Mouse (Mus musculus) embryo, embryonic 11.5 days (tissue): Measurements from ENCODE around the gene 2700097O09Rik.
"Not testable (repeated sequence)": the region's sequence is repeated elsewhere in the genome, so short reads cannot be mapped to it uniquely, and the experiment has no call there.

Source experiments
- DNase-seq: peaks from one replicate; pipeline ENCODE4 v3.0.0-alpha.2; 2012; ENCODE audit warnings: low read depth, low spot score

The 2700097O09Rik gene

DNA sequence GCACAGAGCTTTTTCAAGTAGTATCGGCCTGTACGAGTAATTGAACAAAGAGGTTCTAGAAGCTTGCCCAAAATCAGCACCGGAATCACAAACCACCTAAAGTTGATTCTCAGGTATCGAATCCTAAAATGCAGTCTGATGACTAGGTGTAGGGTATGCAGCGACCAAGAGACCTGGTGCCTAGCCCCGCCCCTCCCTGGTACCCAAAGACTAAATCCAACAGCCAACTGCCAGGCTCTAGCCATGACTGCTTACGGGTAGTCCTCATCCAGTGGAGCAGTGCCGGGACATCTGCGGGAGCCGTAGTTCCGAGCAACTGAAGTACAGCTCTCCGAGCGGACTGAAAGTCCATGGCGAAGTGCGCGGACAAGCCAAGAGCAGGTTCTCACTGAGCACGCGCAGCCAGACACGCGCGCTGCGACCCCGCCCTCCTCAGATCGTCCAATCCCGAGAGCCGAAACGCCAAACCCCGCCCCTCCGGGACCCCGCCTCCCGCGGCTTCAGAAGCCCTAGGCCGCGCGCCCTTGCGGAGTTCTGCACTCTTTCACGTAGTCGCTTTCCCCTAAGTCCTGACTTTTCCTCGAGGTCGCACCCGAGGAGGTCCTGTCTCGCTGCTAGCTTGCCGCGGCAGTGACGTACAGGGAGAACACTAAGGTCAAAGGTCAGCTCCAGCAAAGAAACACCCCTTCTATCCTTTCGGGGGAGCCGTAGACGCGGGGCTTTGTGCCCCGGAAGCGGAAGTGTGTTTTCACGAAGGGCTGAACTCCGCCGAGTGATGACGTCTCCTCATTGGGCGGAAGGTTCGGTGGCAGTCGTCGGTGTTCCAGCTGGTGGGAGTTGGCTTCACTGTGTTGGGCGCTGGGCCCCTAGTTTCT is at the start of gene 2700097O09Rik, which contains the start of gene Srp54a:
Gene 2700097O09Rik, minus strand, starts transcription at position 385 of the 875 bp plus-strand sequence.
Gene Srp54a, plus strand, starts transcription at position 537 of the 875 bp plus-strand sequence.
- DNase-seq: peak; percentile 92

DNA sequence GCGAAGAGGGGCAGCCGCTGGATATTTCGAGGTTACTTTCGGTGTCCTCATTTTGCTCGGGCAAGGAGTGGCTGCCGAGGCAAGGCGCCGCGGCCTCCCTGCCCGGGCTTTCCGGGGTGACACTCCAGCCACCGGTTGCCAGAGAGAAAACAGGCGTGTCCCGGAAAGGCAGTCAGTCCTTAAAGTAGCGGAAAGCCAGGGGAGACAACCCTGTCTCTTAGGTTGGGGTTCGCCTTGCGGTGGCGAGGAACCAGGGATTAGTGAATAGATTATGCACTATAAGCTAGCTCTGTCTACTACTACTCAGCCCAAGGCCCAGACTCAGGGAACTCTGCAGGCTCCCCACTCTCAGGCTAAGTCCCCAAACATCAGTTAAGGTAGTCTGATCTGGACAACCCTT is 44.8 kb upstream of the 2700097O09Rik start:
- DNase-seq: not testable (repeated sequence)

DNA sequence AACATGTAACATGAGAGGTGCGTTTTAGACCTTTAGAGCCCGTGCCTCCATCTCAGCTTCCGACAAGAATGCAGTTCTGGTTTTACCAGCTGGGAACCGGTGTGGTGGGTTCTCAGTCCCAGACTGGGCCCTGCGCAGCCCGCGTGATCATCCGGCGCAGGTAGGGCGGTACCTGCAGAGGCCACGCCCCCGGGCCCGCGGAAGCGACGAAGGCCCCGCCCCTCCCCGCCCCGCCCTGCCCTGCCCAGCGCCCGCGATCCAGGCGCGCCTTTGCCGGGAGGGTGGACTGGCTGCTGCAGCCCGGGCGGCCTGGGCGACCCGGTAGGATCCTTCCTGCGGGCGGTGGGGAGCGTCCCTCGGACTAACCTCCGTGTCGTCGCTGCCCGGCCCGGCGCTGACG is 44.3 kb upstream of the 2700097O09Rik start, which contains the start of gene Fam177a:
Gene Fam177a, plus strand, starts transcription at position 228 of the 400 bp plus-strand sequence.
- not testable (repeated sequence) for DNase-seq

DNA sequence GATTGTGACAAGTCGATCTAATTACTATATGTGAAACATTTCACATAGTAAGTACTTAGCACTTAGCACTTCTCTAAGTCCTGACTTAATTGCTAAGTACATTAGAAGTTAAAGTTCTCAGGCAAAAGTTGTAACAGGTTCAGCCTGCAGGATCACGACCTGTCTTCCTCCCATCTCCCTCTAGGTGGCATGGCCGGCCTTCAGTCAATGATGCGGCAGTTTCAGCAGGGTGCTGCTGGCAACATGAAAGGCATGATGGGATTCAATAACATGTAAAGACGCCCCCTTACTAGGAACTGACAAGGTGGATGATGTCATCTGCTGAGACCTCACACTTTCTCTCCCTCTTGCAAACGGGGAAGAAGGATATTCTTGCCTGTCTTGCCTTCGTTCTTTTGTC is 32.7 kb upstream of the 2700097O09Rik start:
- not testable (repeated sequence) for DNase-seq

DNA sequence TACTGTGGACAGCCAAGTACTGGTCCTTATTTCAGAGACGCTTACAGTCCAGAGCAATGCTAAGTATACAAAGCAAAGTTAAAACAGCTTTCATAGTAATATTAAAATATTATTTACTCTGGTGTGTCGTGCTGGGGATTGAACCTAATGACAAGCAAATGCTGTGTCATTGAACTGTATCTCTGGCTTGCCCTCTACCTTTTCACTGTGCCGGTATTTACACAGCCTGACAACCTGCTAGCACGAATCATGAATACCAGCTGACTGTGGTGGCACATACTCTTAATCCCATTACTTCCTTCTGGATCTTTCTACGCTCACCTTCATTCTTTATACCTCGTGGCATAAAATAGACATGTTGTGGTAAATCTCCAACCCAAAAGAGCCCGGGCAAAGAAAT is 12.2 kb upstream of the 2700097O09Rik start:
- not testable (repeated sequence) for DNase-seq

DNA sequence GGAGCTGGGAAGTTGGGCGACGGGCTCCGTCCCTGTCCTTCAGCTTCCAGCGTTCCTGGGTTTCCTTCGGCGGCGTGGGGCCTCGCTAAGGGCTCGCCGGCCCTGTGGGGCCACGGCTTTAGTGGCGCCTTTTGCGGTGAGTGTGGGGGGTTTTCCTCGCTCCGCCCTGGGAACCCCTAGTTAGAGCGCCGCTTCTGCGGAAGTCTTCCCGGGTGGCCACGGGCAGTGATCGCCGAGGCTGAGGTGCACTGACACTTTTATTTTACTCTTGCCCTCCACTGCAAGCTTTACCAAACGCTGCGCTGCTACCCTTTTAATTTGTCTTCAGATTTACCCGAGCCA is 662 bp upstream of the 2700097O09Rik start:
- not testable (repeated sequence) for DNase-seq

DNA sequence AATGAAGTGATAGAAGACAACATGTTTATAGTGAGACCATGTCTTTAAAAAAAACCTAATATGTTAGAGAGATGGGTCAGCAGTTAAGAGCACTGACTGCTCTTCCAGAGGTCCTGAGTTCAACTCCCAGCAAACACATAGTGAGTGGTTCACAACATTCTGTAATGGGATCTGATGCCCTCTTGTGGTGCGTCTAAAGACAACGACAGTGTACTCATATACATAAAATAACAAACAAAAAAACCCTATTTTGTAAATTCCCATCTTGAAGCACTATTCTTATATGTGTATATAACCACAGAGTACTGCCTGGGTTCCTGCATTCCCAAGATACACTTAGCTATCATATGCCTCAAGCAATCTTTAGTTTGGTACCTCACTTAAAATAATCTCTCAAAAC is 1.2 kb downstream of the 2700097O09Rik start:
- DNase-seq: not testable (repeated sequence)

DNA sequence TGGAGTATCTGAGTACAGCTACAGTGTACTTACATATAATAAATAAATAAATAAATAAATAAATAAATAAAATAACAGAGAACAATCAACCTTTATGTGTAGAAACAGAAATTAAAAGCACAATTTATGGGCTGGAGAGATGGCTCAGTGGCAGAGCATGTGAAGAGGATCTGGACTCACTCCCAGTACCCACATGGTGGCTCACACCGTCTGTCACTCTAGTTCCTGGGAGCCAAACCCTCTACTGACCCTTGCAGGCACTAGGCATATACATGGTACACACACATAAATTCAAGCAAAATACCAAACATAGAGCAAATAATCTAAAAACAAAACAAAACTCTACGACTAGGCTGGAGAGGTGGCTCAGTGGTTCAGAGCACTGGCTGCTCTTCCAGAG is 4.6 kb downstream of the 2700097O09Rik start:
- no peak for DNase-seq

DNA sequence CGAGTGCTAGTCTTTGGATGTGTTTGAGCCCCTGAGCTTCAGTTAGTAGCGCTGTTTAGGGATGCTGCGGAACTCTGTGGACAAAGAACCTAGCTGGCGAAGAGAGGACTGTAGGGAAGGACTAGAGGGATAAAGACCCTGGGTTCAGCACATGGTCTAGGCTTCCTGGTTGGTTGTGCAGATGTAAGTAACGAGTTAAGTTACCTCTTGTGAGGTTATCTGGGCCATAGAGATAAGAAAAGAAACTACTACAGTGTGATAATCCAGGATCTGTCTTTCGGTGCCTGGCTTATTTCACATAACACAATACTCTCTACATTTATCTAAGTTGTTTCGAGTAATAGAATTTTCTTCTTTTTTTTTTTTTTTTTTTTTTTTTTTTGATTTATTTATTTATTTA is 6.2 kb downstream of the 2700097O09Rik start:
- DNase-seq: no peak

DNA sequence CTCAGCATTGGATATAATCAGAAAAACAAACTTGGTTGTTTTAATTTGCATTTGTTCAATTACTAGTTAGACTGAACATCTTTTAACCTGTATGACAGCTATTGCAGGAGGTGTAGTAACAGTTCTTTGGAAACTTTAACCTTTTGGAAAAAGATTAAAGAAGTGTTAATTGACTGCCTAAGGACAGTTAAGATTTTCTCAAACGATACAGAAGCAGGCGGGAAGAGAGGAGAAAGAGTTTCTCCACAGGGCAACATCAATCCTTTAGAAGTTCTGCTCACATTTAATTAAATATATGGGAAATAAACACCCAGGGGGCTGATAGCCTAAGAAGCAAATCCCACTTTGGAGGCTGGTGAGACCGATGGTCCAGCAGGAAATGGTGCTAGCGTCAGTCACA is 7.4 kb downstream of the 2700097O09Rik start:
- DNase-seq: no peak

DNA sequence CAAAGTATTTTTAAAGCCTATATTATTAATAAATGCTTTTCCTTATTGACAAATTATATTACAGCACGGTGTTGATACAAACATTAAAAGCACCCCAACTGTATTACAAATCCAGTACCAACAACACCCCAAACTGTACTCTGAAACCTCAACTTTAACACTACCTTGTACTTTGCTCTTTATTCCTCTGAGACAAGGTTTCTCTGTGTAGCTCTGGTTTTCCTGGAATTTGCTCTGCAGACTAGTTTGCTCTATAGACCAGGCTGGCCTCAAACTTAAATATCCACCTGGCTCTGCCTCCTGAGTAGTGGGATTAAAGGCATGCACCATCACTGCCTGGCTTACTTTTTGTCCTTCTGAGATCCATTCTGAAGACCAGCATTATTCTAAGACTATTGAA is 17.8 kb downstream of the 2700097O09Rik start:
- no peak for DNase-seq

DNA sequence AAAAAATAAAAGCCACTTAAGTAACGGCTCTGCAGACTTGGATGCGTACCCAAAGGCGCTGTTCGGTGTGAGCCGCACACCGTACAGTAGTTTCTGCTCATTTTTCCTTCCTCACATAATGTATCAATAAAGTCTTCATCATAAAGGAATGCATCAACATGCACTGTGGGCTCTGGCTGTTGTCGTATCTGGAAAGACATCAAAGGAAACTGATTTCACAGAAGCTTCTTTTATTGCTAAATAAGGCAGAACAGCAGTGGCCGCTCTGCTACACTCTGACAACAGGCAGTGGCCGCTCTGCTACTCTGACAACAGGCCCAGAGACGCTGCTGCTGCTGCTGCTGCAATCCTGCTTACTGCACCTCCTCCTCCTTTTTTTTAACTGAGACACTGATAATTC is 18.9 kb downstream of the 2700097O09Rik start:
- no peak for DNase-seq

DNA sequence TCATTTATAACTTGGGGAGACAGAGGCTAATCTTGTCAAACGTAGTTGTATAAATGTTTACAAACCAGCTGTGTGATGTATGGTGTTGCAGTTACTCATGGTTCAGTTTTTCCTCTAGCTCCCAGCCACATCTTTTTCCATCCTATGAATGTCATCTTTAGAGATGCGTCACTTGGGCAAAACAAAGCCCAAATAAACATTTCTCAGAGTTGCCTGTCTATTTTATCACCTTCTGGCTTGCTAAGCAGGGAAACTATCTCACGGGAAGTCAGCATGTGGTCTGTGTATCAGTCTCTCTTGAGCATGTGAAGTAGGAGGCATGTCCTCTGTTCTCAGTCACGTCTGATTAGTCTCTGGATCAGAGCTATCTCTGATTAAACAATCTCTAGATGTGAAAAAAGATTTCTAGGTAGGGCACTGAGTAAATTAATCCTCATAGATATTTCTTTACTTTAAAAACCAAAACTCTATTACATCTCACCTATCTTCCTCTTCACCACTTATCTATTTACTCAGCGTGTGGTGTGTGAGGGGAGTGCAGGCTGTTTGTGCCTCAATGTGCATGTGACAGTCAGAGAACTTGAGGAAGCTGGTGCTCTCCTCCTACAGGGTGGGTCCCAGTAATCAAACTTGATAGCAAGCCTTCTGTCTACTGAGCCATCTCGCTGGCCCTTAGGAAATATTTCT is 19.6 kb downstream of the 2700097O09Rik start:
- no peak for DNase-seq

DNA sequence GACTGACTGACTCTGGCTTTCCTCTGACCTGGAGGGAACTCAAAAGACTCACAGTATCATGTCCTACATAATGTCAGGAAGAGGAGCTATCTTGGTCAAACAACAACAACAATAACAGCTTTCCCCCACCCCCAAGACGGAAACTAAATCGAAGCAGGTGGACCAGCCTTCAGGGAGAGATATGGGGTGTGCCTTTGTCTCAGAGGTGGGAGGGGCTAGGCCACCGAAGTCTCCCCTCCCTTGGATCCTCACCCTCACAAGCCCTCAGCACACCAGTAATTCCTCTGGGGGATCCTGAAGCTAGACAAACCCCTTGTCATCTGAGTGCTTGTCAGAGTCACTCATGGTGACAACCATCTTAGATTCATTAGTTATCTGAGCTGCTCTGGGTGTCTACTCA is 20.1 kb downstream of the 2700097O09Rik start:
- no peak for DNase-seq

DNA sequence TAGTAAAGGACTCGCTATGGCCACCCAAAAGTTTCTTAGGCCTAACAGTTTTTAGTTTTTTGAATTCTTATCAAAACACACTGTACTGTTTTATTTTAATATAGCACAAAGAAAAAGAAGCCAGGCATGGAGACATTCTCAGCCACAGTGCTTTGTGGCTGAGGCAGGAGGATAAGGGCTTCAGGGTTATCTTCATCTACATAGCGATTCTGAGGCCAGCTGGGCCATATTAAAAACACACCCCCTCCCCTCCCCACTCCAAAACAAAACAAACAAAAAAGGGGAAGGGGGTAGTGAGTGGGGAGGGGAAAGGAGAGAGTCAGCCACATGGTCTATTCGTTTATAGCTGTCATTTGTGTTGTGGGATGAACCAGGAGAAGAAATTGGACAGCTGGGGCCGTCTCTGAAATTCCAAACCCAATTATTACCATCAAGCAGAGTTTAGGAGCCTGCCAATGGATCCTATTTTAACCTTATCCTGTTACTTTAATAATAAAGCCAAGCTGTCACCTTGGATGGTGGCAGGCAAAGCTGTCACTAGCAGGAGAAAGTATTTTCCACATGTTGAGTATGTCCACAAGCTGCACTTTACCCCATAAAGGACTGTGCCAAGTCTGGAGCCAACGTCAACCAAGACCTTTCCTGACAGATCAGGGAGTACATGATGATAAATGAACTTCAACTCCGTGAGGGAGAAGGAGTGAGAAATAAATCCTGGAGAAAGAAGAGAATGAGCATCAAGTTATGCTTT is 20.9 kb downstream of the 2700097O09Rik start:
- no peak for DNase-seq

DNA sequence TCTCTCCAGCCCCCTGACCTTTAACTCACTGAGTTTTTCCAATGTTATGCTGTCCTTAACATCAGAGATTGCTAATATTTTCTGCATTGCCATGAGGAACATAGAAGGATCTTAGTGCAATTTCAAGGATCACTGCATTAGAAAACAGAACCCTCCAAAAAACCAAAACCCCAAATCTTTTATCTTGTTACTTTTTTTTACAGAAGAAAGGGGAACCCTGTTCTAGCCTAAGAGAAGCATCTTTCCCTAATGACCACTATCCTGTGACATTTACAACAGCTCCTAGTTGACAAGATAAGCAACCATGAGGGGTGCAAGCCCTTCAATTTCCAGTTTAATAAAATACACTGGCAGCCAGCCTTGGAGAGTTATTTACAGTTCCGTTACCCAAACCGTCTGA is 23.2 kb downstream of the 2700097O09Rik start:
- DNase-seq: no peak

DNA sequence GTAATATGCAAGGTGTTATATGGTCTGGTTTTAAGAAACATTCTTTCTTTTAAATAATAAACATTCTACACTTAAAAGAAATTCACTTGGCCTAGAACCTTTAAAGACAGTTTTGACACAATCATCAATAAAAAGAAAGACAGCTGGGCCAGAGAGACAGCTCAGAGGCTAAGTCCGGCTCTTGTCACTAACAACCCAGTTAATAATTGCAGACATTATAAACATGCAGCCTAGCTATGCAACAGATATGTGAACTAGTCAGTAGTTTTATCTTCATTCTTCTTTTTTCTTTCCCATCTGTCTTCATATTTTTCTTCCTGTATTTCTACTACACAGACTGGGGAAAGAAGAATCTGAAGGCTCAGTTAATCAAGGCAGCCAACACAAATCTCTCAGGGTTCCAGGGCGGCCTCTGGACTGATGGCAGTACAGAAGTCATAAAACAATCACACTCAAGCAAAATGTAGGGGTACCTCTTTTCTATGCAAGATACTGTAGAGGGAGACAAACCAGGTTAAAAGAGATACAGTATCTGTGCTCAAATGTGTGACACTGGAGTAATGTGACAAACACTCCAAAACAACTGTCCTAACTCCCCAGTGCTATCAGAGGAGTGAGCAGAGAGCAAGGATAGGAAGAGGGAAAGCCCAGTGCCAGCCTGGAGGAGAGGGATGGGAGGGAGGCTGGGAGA is 25.2 kb downstream of the 2700097O09Rik start:
- no peak for DNase-seq

DNA sequence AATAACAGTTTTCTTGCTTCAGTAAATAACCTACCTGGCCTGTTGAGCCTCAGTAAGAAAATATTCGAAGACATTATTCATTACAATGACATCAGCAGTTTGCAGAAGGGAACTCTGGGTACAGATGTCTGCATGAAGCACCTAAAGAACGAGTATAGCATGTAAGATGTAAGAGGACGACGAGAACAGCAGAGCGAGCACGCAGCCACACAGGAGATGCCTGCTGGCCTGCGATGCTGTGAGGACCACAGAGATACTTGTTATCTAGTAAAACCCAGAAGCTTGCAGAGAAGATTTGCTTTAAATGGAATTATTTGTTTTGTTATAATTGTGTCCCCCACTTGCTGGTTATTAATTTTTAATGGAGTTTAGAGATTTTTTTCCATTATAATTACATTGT is 26.6 kb downstream of the 2700097O09Rik start:
- DNase-seq: no peak

DNA sequence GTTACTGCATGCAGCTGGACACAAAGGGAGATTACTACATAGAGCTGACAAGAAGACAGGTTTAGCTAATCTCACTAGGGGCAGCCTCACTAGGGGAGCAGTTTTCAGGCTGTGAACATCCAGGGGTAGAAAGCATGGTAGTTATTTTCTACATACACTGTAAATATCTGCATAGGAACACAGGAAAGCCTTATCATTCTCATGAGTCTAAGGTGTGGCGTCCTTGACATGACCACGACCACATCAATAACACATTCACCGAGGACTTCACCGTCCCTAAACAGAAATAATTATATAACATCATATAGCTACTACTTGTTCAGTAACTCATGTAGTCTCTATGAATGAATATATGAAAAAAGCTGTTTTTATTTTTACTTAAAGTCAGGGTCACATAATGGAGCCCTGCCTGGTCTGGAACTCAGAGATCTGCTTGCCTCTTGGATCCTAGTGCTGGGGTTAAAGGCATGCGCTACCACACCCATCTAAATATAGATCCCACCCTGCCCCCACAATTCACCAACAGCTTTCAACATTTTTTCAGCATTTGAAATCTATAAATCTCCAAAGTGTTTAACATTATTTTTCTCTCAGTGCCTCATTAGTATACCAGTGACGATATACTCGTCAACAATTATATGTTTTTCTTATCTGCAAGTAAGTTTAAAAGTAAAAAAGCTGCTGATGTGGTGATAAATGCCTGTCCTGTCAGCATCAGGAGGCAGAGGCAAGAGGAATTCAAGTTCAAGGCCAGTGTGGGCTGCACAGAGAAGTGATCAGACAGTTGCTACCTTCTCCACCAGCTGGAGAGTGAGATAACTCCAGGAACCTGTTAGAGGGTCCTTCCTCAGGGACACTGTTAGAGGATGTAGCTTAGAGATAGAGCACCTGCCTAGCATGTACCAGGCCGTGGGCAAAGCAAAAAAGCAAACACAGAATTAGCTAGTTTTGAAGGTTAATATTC is 28.4 kb downstream of the 2700097O09Rik start:
- DNase-seq: no peak

DNA sequence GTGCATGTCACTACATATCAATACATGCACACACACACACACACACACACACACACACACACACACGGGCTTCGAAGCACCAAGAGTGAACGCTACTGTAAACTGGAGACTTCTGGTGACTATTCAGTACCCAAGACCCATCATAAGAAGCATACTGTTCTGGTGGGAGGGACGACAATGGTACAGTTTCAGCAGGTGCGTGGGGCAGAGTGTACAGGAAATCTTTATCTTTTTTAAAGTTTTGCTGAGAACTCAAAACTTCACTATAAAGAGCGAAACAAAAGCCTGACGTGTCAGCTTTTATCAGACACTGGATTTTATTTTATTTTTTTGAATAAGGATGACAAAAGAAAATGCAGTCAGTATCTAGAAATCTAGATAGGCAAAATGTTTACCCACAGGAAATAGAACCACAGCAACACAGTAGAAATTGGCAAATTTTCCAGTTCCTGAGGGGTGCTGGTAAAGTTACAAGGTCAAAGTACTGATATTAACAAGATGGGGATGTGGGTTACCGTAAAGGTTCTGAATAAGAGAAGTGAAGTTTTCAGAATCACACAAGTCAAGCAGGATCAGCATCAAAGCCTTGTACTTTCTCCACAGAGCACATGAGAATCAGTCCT is 30.1 kb downstream of the 2700097O09Rik start:
- no peak for DNase-seq
